Mouse (Mus musculus) heart, adult 2 months (tissue): ENCODE measurements around the gene Tkt. TPM values are rescaled to one million over a fixed set of nuclear protein-coding genes. Genes with fewer than 3 reads are reported as not detected.

Experiments
- DNase-seq, 2 experiments: peaks; one replicate each; pipeline ENCODE4 v3.0.0; 2021
- H3K27ac ChIP-seq: fragments of 200-600 bp; 2 replicates; pipeline ENCODE4 v1.8.1; 2022
- H3K27me3 ChIP-seq: fragments of 200-500 bp; 2 replicates; pipeline ENCODE4 v1.6.1; 2012; ENCODE audit warnings: mild to moderate bottlenecking, low read length, inconsistent platforms, mixed read lengths; ENCODE audit not compliant: control insufficient read depth, insufficient read depth
- H3K36me3 ChIP-seq: fragments of 200-500 bp; 2 replicates; pipeline ENCODE4 v1.6.1; 2012; ENCODE audit warnings: low read length, inconsistent platforms; ENCODE audit not compliant: control insufficient read depth, insufficient read depth
- H3K4me1 ChIP-seq: fragments of 200-500 bp; 2 replicates; pipeline ENCODE4 v1.6.1; 2011; ENCODE audit warnings: low read length; ENCODE audit not compliant: control insufficient read depth, insufficient read depth
- H3K4me3 ChIP-seq: fragments of 200-600 bp; 2 replicates; pipeline ENCODE4 v1.8.1; 2022
- H3K79me2 ChIP-seq: fragments of 200-500 bp; replicated peaks from 2 replicates; pipeline ENCODE4 v1.6.1; 2012; ENCODE audit warnings: mild to moderate bottlenecking, inconsistent platforms, low read length, moderate library complexity, mixed read lengths; ENCODE audit not compliant: control insufficient read depth, insufficient read depth
- H3K9ac ChIP-seq: fragments of 200-500 bp; 2 replicates; pipeline ENCODE4 v1.6.1; 2012; ENCODE audit warnings: low read depth, mild to moderate bottlenecking, control low read depth, inconsistent platforms, low read length, mixed read lengths
- CTCF ChIP-seq: fragments of 200-600 bp; IDR thresholded peaks from 2 replicates; pipeline ENCODE4 v1.8.1; 2022; ENCODE audit warnings: antibody characterized with exemption, mild to moderate bottlenecking, moderate library complexity
- EP300 ChIP-seq: fragments of 200-500 bp; IDR thresholded peaks from 2 replicates; pipeline ENCODE4 v1.6.1; 2011; ENCODE audit warnings: low read depth, low read length, control low read depth; ENCODE audit not compliant: insufficient read depth
- POLR2A ChIP-seq: fragments of 200-500 bp; IDR thresholded peaks from 2 replicates; pipeline ENCODE4 v1.6.1; 2011; ENCODE audit warnings: mild to moderate bottlenecking, low read depth, low read length, control low read depth; ENCODE audit not compliant: insufficient read depth
- WGBS: fragments of 180-500 bp; shearing (Covaris S2); methylation state at CpG from one replicate; pipeline ENCODE4 v1.1.7; 2018; 5-methylcytosine and 5-hydroxymethylcytosine counted together
- intact Hi-C: fragments of 180-260 bp; cut with DNase I; formaldehyde crosslinking; loops from one replicate; pipeline ENCODE4 v1.15.1; 2025
- microRNA-seq, 2 experiments: library from miRNA; unstranded; fragments of <30 nt; microRNA quantifications; one replicate each; pipeline ENCODE4 v1.2.0; 2021
- polyA plus RNA-seq: library from polyadenylated mRNA; depleted of rRNA; stranded (reverse); fragments of >200 nt; gene quantifications from 2 replicates; pipeline ENCODE4 v1.2.3, GENCODE M21; 2012; rRNA removed
- total RNA-seq, 2 experiments: library from RNA; stranded (reverse); gene quantifications; 2 replicates each; pipeline ENCODE4 v1.2.3; 2021

Gene Tkt
- total and polyA plus RNA-seq, 3 experiments = 30.7 to 119 (median 32.8) TPM

DNA sequence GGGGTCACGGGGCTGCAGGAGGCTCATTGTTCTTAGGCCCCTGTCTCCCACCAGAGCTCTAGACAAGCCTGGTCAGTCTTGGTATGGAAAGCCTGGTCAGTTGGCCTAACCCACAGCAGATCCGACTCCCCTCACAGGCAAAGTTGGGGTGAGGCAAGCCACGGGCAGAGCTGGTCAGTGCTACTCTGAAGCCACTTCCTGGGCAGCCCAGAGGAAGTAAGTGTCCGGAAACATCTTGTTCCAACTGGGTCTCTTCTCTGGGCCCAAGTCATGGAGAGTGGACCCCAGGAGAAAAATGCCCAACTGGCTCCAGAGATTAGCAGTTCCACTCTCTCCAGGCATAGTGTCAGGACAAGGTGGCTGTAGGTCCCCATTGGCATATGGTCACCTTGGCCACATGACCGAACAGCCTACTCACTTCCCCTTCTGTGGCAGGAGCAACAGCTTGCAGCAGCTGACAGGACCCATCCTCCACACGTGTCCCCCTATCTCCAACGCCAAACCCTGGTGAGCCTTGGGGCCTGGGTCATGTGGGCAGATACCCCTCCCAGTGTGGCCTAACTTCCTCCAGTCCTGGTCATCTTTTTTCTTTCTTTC lies 71.9 kb downstream of the Tkt start:
- Histone ChIP-seq H3K4me1 (peaks cover 2% of the 10 kb centered on the region; the same call in 1 of the 2 replicates), H3K79me2 (no peaks in the 10 kb centered on the region), H3K36me3 (no peaks in the 10 kb centered on the region), H3K27ac (no peak overlapping the region), H3K27me3 (no peaks in the 10 kb centered on the region), H3K9ac (no peak overlapping the region), H3K4me3 (no peak overlapping the region)
- WGBS = 62% methylated on average over 7 of the region's 7 CpGs
- intact Hi-C loops = no loop called here
- peak in 1 of 2 experiments; percentile 52 for DNase-seq
- no peak for TF ChIP-seq POLR2A
- no peak for TF ChIP-seq CTCF
- TF ChIP-seq EP300 = no peak

DNA sequence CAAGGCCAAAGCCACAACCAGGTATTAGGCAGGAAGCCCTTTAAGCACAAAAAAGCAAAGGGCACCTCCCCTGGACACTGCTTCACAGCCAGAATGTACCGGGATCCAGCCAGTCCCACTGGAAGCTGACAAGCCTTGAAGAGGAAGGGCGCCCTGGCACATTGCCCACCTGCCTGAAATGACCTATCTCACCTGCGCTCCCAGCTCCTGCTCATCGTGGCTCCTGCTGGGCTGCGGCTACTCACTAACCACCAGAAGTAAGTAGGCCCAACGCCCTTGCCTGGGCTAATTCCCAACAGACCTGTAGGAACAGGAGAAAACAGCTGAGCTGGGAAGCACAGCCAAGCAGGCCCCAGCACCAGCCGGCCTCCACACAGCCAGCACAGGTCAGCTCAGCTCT lies 74.0 kb downstream of the Tkt start:
- H3K27me3 ChIP-seq = no peaks in the 10 kb centered on the region
- no peak for DNase-seq
- TF ChIP-seq CTCF (no peak), POLR2A (no peak), EP300 (no peak)
- H3K79me2 ChIP-seq = no peaks in the 10 kb centered on the region
- H3K4me1 ChIP-seq = peaks cover 2% of the 10 kb centered on the region
- no peak overlapping the region for H3K27ac ChIP-seq
- no peaks in the 10 kb centered on the region for H3K36me3 ChIP-seq
- WGBS = 62% methylated on average over 7 of the region's 7 CpGs
- H3K4me3 ChIP-seq = no peak overlapping the region
- intact Hi-C loops = no loop called here
- no peak overlapping the region for H3K9ac ChIP-seq

DNA sequence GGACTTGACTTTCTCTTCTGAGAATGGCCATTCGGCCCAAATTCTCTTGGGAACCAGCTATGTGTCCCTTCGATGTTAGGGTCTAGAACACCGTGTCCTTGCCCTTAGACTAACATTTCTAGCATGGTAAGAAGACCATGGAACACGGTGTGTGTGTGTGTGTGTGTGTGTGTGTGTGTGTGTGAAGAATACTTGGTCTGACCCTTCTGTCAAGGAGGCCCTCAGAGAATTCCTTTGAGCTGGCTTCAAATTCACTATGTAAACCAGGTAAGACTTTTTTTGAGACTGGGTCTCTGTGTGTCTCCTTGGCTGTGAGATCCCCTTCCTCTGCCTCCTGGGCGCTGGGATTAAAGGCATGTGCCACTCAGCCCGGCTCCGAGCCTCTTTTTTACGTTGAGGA lies 74.4 kb downstream of the Tkt start:
- Histone ChIP-seq H3K4me3 (no peak overlapping the region), H3K4me1 (peaks cover 2% of the 10 kb centered on the region), H3K79me2 (no peaks in the 10 kb centered on the region), H3K27me3 (no peaks in the 10 kb centered on the region), H3K9ac (no peak overlapping the region), H3K36me3 (no peaks in the 10 kb centered on the region), H3K27ac (no peak overlapping the region)
- TF ChIP-seq CTCF (no peak), EP300 (no peak), POLR2A (no peak)
- intact Hi-C loops = no loop called here
- WGBS = 90% methylated on average over 8 of the region's 8 CpGs
- DNase-seq = no peak

Small RNAs within 50 kb of the gene (microRNA-seq; reads per million reads assigned to microRNA genes)
- gene Mir3076 = 3.4 to 3.9 reads per million in 2 experiments

Other genes with a start within 250 kb of the Tkt start
- gene Dcp1a, start 68.8 kb upstream of the Tkt start, total RNA-seq = 10 to 100 TPM in 1 of 2 experiments, 1 to 10 TPM in 1; 9.8 to 10.8 TPM
- gene Dcp1a, start 68.8 kb upstream of the Tkt start, polyA plus RNA-seq = 15.4 and 16.0 TPM in 2 replicates
- 1 to 10 TPM; 1.3 to 2.1 TPM for gene Cacna1d, start 56.9 kb upstream of the Tkt start, total RNA-seq
- 3.0 and 4.6 TPM in 2 replicates for gene Cacna1d, start 56.9 kb upstream of the Tkt start, polyA plus RNA-seq
- gene Prkcd, start 77.9 kb downstream of the Tkt start, total RNA-seq = 10 to 100 TPM; 10.4 to 12.6 TPM
- gene Prkcd, start 77.9 kb downstream of the Tkt start, polyA plus RNA-seq = 31.5 and 31.7 TPM in 2 replicates
- 1 to 10 TPM; 6.1 to 8.1 TPM for gene Rft1, start 106.0 kb downstream of the Tkt start, total RNA-seq
- gene Rft1, start 106.0 kb downstream of the Tkt start, polyA plus RNA-seq = 8.8 and 13.0 TPM in 2 replicates
- 10 to 100 TPM; 12.9 to 14.2 TPM for gene Sfmbt1, start 166.5 kb downstream of the Tkt start, total RNA-seq
- 1.6 and 2.8 TPM in 2 replicates for gene Sfmbt1, start 166.5 kb downstream of the Tkt start, polyA plus RNA-seq